Mouse (Mus musculus): ENCODE results near the gene Fbxo46.

- TF ChIP-seq ZC3H11A (IDR thresholded peaks at IDR 0.05; ENCODE audit: low read depth, low read length), result no peak
- TF ChIP-seq CTCF (IDR thresholded peaks at IDR 0.05 in 2 of 3, conservative IDR thresholded peaks at IDR 0.05 in 1 of 3; ENCODE audit: control insufficient read depth in 1 of 3, insufficient read depth in 1 of 3, low read depth in 2 of 3, low read length in 3 of 3, poor library complexity in 1 of 3, severe bottlenecking in 1 of 3), result no peak
- TF ChIP-seq POLR2AphosphoS2 (IDR thresholded peaks at IDR 0.05; ENCODE audit: low read length), result no peak
- no peak for TF ChIP-seq EP300 (IDR thresholded peaks at IDR 0.05; ENCODE audit: low read depth in 1 of 2, low read length in 2 of 2)
- no peak for TF ChIP-seq MEF2A (IDR thresholded peaks at IDR 0.05; ENCODE audit: extremely low read depth, insufficient replicate concordance, low read depth, low read length, poor library complexity, severe bottlenecking)
- TF ChIP-seq GATA1 (IDR thresholded peaks at IDR 0.05; ENCODE audit: low read depth, low read length), result no peak
- no peak for TF ChIP-seq UBTF (IDR thresholded peaks at IDR 0.05; ENCODE audit: borderline replicate concordance, insufficient read depth, low read depth, low read length)
- TF ChIP-seq TBP (IDR thresholded peaks at IDR 0.05; ENCODE audit: low read depth, low read length), result no peak
- no peak for TF ChIP-seq GABPA (IDR thresholded peaks at IDR 0.05; ENCODE audit: low read depth, low read length)
- TF ChIP-seq POLR2A (IDR thresholded peaks at IDR 0.05; ENCODE audit: control insufficient read depth in 1 of 2, insufficient read depth in 1 of 2, low read depth in 1 of 2, low read length in 2 of 2, poor library complexity in 1 of 2), result no peak
These were observed 15.9 kb upstream of the Fbxo46 start for GRCm38 (mm10) chr7:19103741-19104140.
